Mouse (Mus musculus): ENCODE measurements at regions not wholly inside any gene's neighbourhood (a gene's known extent, or its start where the extent isn't known, plus 50 kb on each side); places are given as distances from the start of the nearest gene placed in this dataset.

- no peak for DNase-seq (ENCODE audit: low spot score in 2 of 2)
Measured at GRCm38 (mm10) chr8:128039341-128040064, 318.9 kb upstream of the Nrp1 start.

DNA sequence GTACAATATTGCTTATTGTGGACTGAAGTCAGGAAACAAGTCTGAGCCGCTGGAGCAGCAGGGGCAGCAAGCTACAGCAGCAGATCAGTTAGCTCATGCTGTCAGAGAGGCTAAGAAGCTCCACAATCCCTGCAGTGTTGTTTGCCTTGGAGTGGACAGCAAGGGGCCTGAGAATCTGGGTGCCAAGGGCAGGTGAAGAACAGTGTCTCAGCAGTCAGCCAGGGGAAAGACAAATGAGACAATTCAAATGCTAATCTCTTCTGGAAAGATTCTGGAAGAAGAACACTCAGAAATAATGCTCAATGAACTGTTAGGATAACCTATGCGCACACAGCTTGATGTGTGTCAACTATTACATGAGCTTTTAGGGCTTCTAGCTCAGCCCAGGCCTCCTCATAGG is 315.5 kb upstream of the Nrp1 start:
- no peak for DNase-seq (ENCODE audit: low spot score in 2 of 2)

DNA sequence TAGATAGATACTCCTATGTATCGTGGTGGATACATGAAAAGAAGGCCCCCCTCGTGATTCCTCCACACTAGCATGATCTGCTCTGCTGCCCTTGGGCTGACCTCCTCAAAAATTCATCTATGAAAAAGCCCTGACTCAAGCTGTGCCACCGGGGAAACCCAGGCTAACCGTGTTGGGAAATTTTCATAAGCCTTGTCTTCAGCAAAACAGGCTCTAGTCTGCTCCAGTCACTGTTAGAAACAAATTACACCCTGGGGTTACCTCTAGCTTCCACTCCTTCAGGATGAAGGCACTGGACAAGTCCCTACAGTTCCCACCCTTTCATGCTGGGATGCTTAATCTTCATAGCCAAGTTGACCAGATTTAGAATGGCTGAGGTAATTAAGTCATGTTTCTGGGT is 315.0 kb upstream of the Nrp1 start:
- DNase-seq (ENCODE audit: low spot score in 2 of 2) = no peak

DNA sequence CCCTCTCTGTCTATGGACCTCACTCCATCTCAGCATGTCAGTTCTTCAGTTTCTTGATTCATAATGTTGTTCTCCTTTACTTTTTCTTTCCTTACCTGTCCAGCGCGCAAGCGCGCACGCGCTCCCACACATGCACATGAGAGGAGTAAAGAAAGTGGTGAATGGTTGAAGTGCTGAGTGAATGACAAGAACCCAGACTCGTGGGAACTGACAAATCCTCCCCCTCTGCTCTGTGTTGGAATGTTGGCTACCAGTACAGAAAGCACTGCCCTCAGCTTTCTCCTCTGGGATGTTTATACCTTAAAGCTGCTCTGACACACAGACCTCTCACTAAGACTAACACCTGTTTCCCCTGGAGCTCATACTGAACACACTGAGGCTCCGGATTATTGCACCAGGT is 302.2 kb upstream of the Nrp1 start:
- no peak for DNase-seq (ENCODE audit: low spot score in 2 of 2)

GRCm38 (mm10) chr8:128057845-128058244 is 300.6 kb upstream of the Nrp1 start:
- no peak for DNase-seq (ENCODE audit: low spot score in 2 of 2)

- DNase-seq (ENCODE audit: low spot score in 2 of 2) = no peak
Measured at GRCm38 (mm10) chr8:128059817-128060216, 298.6 kb upstream of the Nrp1 start.

GRCm38 (mm10) chr8:128064211-128064610 is 294.2 kb upstream of the Nrp1 start:
- DNase-seq (ENCODE audit: low spot score in 2 of 2) = no peak

DNA sequence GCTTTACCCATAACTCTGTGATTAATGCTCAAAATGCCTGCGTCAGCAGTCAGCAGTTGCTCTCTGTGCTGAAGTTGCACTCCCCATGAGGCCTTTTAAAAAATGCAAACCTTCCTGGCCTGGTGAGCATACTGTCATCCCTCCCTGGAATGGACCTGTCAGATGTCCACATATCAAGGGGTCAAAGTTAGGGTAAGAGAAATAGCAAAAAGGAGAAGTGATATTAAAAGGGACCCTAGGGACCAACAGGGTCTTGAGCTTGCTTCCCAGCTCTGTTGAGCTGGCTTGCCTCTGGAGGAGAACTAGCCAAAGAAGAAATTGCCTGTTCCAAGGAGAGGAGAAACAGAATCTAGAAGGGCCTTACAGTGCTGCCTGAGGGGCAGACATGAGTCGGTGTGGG is 293.3 kb upstream of the Nrp1 start:
- DNase-seq (ENCODE audit: low spot score in 2 of 2) = no peak

DNA sequence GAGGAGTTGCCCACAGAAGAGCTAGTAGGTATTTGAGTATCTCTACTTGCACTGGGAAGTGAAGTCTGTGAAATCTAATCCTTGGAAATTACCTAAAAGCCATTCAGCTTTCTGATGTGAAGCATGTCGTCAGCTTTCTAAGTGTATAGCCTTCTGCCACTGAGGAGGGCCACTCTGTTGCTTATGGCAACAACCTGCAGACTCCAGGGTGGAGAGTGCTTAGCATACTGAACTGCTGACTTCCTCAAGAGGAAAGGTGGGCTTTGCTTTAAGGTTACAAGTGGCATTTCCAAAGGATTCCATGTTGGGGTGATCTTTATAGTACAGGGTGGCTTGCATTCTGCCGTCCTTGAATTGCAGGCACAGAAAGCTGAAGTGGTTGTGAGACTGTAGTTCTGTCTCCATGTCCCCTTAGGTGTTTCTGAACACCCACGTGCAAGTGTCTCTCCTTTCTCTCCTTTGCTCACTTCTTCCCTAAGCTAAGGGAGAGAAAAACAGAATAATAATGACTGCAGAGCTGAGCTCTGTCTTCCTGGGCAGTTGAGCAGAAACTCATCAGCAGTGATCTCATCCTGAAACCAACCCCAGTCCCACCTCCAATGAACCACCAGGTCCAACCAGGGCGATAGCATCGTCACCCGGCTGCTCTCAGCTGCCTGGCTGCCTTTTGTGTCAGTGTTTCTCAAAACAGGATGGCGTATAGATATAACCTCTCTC is 292.3 kb upstream of the Nrp1 start:
- no peak for DNase-seq (ENCODE audit: low spot score in 2 of 2)

DNA sequence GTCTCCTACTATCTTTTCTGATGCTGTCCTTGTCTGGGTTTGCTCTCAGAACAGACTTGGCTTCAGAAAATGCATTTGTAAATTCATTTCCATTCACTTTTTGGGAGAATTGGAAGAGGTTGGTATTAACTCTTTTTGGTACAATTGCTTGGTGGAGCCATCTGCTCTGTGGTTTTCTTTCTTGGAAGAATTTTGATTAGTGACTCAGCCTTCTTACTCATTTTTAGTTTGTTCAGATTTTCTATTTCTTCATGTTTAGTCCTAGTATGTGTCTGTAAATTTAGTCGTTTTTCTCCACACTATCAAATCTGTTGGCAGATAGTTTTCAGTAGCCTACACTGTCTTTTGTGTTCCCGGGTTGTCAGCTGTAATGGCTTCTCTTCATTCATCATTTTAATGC is 288.7 kb upstream of the Nrp1 start:
- no peak for DNase-seq (ENCODE audit: low spot score in 2 of 2)

GRCm38 (mm10) chr8:128075566-128075965 is 282.8 kb upstream of the Nrp1 start:
- no peak for DNase-seq (ENCODE audit: low spot score in 2 of 2)

GRCm38 (mm10) chr8:128076226-128076625 is 282.2 kb upstream of the Nrp1 start:
- no peak for DNase-seq (ENCODE audit: low spot score in 2 of 2)

DNA sequence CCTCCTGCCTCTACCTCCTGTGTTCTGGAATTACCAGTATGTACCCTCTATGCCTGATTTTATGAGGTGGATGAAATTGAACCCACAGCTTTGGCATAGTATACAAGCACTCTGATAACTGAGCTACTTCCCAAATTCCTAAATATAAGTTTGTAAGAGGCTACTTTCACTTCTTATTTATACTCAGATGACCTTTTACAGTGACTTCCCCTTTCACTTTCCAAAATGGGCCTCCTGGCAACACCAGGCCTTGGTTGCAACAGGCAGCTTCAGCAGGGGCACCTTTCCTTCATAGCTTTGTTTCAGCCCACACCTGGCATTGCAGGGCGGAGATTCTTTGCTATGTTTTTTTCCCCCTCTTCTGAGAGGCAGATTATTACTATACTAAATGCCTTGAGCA is 279.7 kb upstream of the Nrp1 start:
- DNase-seq (ENCODE audit: low spot score in 2 of 2) = no peak

GRCm38 (mm10) chr8:128085800-128086199 is 272.6 kb upstream of the Nrp1 start:
- DNase-seq (ENCODE audit: low spot score in 2 of 2) = no peak

DNA sequence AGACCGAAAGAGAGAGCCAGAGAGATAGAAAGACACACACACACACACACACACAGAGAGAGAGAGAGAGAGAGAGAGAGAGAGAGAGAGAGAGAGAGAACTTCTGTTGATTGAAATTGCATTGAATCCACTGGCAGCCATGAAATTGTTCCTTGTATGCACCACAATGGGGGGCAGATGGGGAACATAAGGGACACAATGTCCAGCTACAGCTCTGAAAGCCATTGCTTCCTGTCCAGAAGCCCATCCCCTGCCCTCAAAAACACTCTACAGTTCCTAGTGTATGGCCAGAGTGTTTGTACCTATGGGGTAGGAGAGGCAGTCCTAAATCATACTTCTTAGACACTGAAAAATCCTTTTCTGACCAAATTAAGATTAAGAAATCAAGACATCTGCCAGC is 270.9 kb upstream of the Nrp1 start:
- no peak for DNase-seq (ENCODE audit: low spot score in 2 of 2)

GRCm38 (mm10) chr8:128092826-128093225 is 265.6 kb upstream of the Nrp1 start:
- DNase-seq (ENCODE audit: low spot score in 2 of 2) = peak; percentile 16 to 36

DNA sequence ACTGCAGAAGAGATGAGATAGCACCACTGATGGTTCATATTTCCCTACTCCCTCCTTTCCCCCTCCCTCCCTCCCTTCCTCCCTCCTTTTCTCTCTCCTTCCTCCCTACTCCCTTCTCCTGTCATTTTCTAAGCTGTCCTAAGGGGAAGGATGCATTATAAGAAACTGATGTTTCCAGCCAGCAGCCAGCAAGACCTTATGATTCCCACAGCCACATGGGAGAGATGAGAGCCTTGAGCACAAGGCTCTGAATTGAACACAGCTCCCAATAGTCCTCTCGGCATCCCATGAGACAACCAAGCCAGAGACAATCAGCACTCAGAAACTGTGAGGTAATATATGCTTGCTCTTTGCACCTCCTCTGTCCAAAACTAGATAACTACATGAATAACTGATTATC is 263.0 kb upstream of the Nrp1 start:
- no peak for DNase-seq (ENCODE audit: low spot score in 2 of 2)

DNA sequence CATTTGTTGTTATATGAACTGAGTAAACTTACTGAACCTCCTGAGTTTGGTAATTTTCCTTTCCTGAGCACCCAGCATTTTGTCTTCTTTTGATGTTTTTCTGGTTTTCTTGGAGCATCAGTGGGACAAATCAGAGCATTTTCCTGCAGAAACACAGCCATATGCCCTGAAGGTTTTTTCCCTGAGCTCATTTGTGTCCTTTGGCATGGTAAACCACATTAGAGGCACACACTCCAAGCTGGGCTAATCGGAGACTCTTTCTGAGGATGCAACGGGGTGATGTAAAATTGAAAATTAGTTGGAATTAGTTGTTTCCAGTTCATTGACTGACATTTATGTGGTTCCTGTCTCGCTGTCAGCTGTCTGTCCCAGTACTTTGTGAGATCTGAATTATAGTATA is 260.8 kb upstream of the Nrp1 start:
- DNase-seq (ENCODE audit: low spot score in 2 of 2) = no peak

- no peak for DNase-seq (ENCODE audit: low spot score in 2 of 2)
Measured at GRCm38 (mm10) chr8:128103380-128103779, 255.0 kb upstream of the Nrp1 start.

GRCm38 (mm10) chr8:128106569-128106968 is 251.8 kb upstream of the Nrp1 start:
- no peak for DNase-seq (ENCODE audit: low spot score in 2 of 2)

DNA sequence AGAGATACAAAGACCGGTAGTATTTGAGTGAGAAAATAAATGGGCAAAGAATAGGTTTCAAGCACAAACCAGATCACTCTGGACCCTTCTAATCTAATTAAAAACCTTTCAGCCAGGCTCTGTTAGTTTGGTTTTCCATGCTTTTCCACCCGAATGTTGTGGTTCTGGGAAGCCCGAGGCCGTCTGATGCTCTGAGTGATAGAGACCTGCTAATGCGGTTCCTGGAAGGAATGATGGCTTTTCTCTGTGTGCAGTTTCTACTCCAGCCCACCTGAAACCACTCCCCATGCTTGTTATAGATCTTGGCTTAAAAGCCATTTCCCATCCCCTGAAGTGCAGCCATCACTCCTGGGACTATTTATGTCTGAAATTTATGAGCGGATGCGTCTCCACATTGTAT is 251.4 kb upstream of the Nrp1 start:
- no peak for DNase-seq (ENCODE audit: low spot score in 2 of 2)

DNA sequence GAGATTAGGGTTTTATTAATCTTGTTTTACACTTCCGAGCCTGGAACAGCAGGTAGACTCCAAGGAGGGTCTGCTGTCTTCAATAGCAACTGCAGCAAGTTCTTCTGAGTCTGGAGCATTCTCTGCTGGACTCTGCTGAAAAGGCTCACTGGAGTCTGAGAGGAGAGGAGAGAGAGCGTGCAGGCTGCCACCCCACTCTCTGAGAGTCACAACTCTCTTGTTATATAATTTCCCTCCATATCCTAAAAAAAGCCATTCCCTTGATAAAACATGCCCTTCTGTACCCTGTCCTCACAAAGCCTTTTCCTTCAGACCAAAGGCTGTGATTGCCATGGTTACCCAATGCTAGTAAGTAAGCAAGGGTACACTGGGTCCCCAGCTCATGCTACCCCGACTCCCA is 249.4 kb upstream of the Nrp1 start:
- no peak for DNase-seq (ENCODE audit: low spot score in 2 of 2)

GRCm38 (mm10) chr8:128111132-128111531 is 247.3 kb upstream of the Nrp1 start:
- no peak for DNase-seq (ENCODE audit: low spot score in 2 of 2)
